In the genomic region with DNA sequence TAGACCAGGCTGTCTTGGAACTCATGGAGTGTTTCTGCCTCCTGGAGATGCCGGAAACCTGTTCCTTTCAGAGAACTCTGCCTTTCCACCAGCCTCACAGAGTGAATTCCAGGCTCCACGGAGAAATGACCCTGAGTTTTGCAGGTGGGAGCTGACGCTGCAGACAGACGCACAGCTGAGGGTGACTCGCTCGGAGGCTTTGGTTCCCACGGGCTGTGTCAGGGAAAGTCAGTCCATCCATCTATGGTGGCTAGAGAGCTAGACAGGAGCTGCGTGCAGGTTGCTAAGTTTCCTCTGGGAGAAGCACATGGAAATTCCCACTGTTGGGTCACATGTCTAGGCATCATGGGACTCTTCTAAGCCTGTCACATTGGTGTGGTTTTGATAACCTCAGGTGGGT, we compare ENCODE assay signal across 13 mouse cellular contexts. TPM values are rescaled to one million over a fixed set of nuclear protein-coding genes. Genes with fewer than 3 reads are reported as not detected.
A peak's percentile ranks its signal among the peaks of the same experiment; 100 is the strongest.
DNase-seq lines count a peak whose midpoint lies in the region; ATAC-seq and TF ChIP-seq lines count a peak whose summit lies in the region.
"Had no signal": no experiment of that assay in that cellular context is flagged by ENCODE, and none has a peak within 500 bp of the region (broad histone marks: within the 10 kb centered on the region; RNA-seq: fewer than 3 reads in every experiment).

No protein-coding gene starts in this region.

- no peak for TF ChIP-seq EP300 in heart, adult 2 months (IDR thresholded peaks at IDR 0.05; ENCODE audit: insufficient read depth, low read depth, low read length)

- H3K4me3 ChIP-seq in heart, adult 2 months = no peak overlapping the region
- peak overlapping the region; percentile 76 for H3K4me3 ChIP-seq in megakaryocyte, embryonic 14.5 days (replicated peaks)
- H3K4me3 ChIP-seq in limb, embryonic 10.5 days = no peak overlapping the region
- H3K4me3 ChIP-seq in hindbrain, embryonic 16.5 days (ENCODE audit: low read length) = no peak overlapping the region
- H3K4me3 ChIP-seq: hindbrain, embryonic 15.5 days; midbrain, embryonic 13.5 days had no signal

- DNase-seq in heart, adult 2 months = no peak
- no peak for DNase-seq in heart, postnatal 10 days
- no peak for DNase-seq in limb, embryonic 10.5 days (ENCODE audit: low spot score)
- no peak for DNase-seq in urinary bladder, postnatal 36 days (ENCODE audit: low spot score in 2 of 2)
- DNase-seq in ovary, postnatal 36 days (ENCODE audit: low spot score) = no peak
- DNase-seq: thymus, adult 2 months had no signal

- H3K27me3 ChIP-seq in heart, adult 2 months (ENCODE audit: control insufficient read depth, insufficient read depth, low read length) = no peaks in the 10 kb centered on the region
- no peaks in the 10 kb centered on the region for H3K27me3 ChIP-seq in megakaryocyte, embryonic 14.5 days (replicated peaks)
- no peaks in the 10 kb centered on the region for H3K27me3 ChIP-seq in limb, embryonic 10.5 days (ENCODE audit: low read depth, poor library complexity, severe bottlenecking)
- H3K27me3 ChIP-seq in hindbrain, embryonic 16.5 days (replicated peaks; ENCODE audit: control insufficient read depth, insufficient read depth, low read length) = no peaks in the 10 kb centered on the region
- H3K27me3 ChIP-seq: hindbrain, embryonic 15.5 days; midbrain, embryonic 13.5 days; Patski had no signal

- ATAC-seq in megakaryocyte, adult 5-6 weeks (ENCODE audit: poor library complexity, severe bottlenecking) = no peak
- ATAC-seq in hindbrain, embryonic 16.5 days = no peak
- ATAC-seq: Patski had no signal

- WGBS in heart, adult 2 months = 55% methylated on average over 8 of the region's 8 CpGs
- WGBS in limb, embryonic 10.5 days = 75% methylated on average over 8 of the region's 8 CpGs
- WGBS in hindbrain, embryonic 16.5 days = 82% methylated on average over 8 of the region's 8 CpGs

- H3K9ac ChIP-seq in heart, adult 2 months (ENCODE audit: low read depth, low read length) = no peak overlapping the region
- H3K9ac ChIP-seq in hindbrain, embryonic 16.5 days (ENCODE audit: low read depth, low read length) = no peak overlapping the region
- H3K9ac ChIP-seq: hindbrain, embryonic 15.5 days; midbrain, embryonic 13.5 days had no signal

- no peak for TF ChIP-seq POLR2A in heart, adult 2 months (IDR thresholded peaks at IDR 0.05; ENCODE audit: insufficient read depth, low read depth, low read length)

- H3K9me3 ChIP-seq in megakaryocyte, embryonic 14.5 days = no peaks in the 10 kb centered on the region
- H3K9me3 ChIP-seq in limb, embryonic 10.5 days (replicated peaks) = no peaks in the 10 kb centered on the region
- no peaks in the 10 kb centered on the region for H3K9me3 ChIP-seq in hindbrain, embryonic 16.5 days (ENCODE audit: control insufficient read depth, low read length)
- H3K9me3 ChIP-seq: hindbrain, embryonic 15.5 days; midbrain, embryonic 13.5 days had no signal

- H3K4me1 ChIP-seq in heart, adult 2 months (ENCODE audit: control insufficient read depth, insufficient read depth, low read length) = peaks cover 54% of the 10 kb centered on the region
- H3K4me1 ChIP-seq in megakaryocyte, embryonic 14.5 days = peaks cover 100% of the 10 kb centered on the region
- peaks cover 81% of the 10 kb centered on the region for H3K4me1 ChIP-seq in limb, embryonic 10.5 days
- peaks cover 11% of the 10 kb centered on the region for H3K4me1 ChIP-seq in hindbrain, embryonic 16.5 days (ENCODE audit: control insufficient read depth, insufficient read depth, low read depth, low read length)

- no peak overlapping the region for H3K4me2 ChIP-seq in hindbrain, embryonic 16.5 days (ENCODE audit: low read length)
- H3K4me2 ChIP-seq: hindbrain, embryonic 15.5 days; midbrain, embryonic 13.5 days had no signal

- no peak for TF ChIP-seq CTCF in heart, adult 2 months (IDR thresholded peaks at IDR 0.05)

- H3K36me3 ChIP-seq in heart, adult 2 months (ENCODE audit: control insufficient read depth, insufficient read depth, low read length) = peaks cover 16% of the 10 kb centered on the region
- peaks cover 97% of the 10 kb centered on the region for H3K36me3 ChIP-seq in megakaryocyte, embryonic 14.5 days (replicated peaks; ENCODE audit: low read length)
- peaks cover 30% of the 10 kb centered on the region for H3K36me3 ChIP-seq in limb, embryonic 10.5 days
- H3K36me3 ChIP-seq in hindbrain, embryonic 16.5 days (ENCODE audit: control insufficient read depth, insufficient read depth, low read length) = no peaks in the 10 kb centered on the region
- H3K36me3 ChIP-seq: hindbrain, embryonic 15.5 days; midbrain, embryonic 13.5 days had no signal

- H3K27ac ChIP-seq in heart, adult 2 months = peak overlapping the region; percentile 62
- peak overlapping the region; percentile 14; the same call in 1 of the 2 replicates for H3K27ac ChIP-seq in limb, embryonic 10.5 days
- H3K27ac ChIP-seq in hindbrain, embryonic 16.5 days (ENCODE audit: low read depth, low read length) = no peak overlapping the region
- H3K27ac ChIP-seq: kidney, postnatal 0 days had no signal

- intact Hi-C loops in heart, adult 2 months (cut with DNase I) = loop anchor here (5.0 kb wide), 1 partner anchor 144 kb away; no protein-coding TSS in a partner anchor
- intact Hi-C loops in heart, postnatal 10 days (cut with DNase I) = loop anchor here (5.0 kb wide), 2 partner anchors 39 to 144 kb away; a partner anchor contains a TSS

- H3K79me2 ChIP-seq in heart, adult 2 months (replicated peaks; ENCODE audit: control insufficient read depth, insufficient read depth, low read length) = peaks cover 19% of the 10 kb centered on the region

RNA-seq across cellular contexts. Expression of a gene that starts 38.5 kb away (rescaled TPM):
- total RNA-seq in heart, adult 2 months (2021) = 100 to 1,000 TPM; 342 to 392 TPM
- 160 and 191 TPM in 2 replicates for polyA plus RNA-seq in heart, adult 2 months (2012; rRNA removed)
- total RNA-seq in heart, postnatal 10 days (2021) = 100 to 1,000 TPM; 394 to 406 TPM
- polyA plus RNA-seq in megakaryocyte, embryonic 14.5 days (2012; ENCODE audit: insufficient read depth, low replicate concordance) = 104 and 238 TPM in 2 replicates
- 683 and 689 TPM in 2 replicates for total RNA-seq in megakaryocyte, adult 5-6 weeks (2015)
- total RNA-seq in megakaryocyte, adult 5-6 weeks (2017) = 251 and 275 TPM in 2 replicates
- 385 and 390 TPM in 2 replicates for polyA plus RNA-seq in limb, embryonic 10.5 days (2016; fragmentation: Nextera tagmentation; extraction: Ambion mirVana)
- polyA plus RNA-seq in hindbrain, embryonic 16.5 days (2015; fragmentation: Nextera tagmentation; extraction: Ambion mirVana) = 339 and 345 TPM in 2 replicates
